Mouse (Mus musculus) thymus, adult 2 months (tissue): ENCODE results near the gene Mylip. TPM values are rescaled to one million over a fixed set of nuclear protein-coding genes. Genes with fewer than 3 reads are reported as not detected.

Experiments
- DNase-seq: peaks from one replicate; pipeline ENCODE4 v3.0.0; 2021
- H3K27ac ChIP-seq: fragments of 200-500 bp; 2 replicates; pipeline ENCODE4 v1.5.1; 2012; ENCODE audit warnings: low read length, control low read depth; ENCODE audit not compliant: control insufficient read depth, insufficient read depth
- H3K27me3 ChIP-seq: fragments of 200-500 bp; 2 replicates; pipeline ENCODE4 v1.6.1; 2012; ENCODE audit warnings: mild to moderate bottlenecking, low read length, moderate library complexity, mixed read lengths; ENCODE audit not compliant: control insufficient read depth, insufficient read depth
- H3K36me3 ChIP-seq: fragments of 200-500 bp; 2 replicates; pipeline ENCODE4 v1.6.1; 2012; ENCODE audit warnings: mild to moderate bottlenecking, low read length, moderate library complexity; ENCODE audit not compliant: control insufficient read depth, insufficient read depth
- H3K4me1 ChIP-seq: fragments of 200-500 bp; replicated peaks from 2 replicates; pipeline ENCODE4 v1.6.1; 2012; ENCODE audit warnings: low read length; ENCODE audit not compliant: control insufficient read depth, insufficient read depth
- H3K4me3 ChIP-seq: fragments of 200-500 bp; 2 replicates; pipeline ENCODE4 v1.5.1; 2012; ENCODE audit warnings: mild to moderate bottlenecking, low read length, control low read depth, moderate library complexity; ENCODE audit not compliant: control insufficient read depth, insufficient read depth
- CTCF ChIP-seq: fragments of 200-500 bp; IDR thresholded peaks from 2 replicates; pipeline ENCODE4 v1.5.1; 2012; ENCODE audit warnings: mild to moderate bottlenecking, control low read depth, low read length, moderate library complexity, borderline replicate concordance; ENCODE audit not compliant: control insufficient read depth, poor library complexity, insufficient read depth; ENCODE audit errors: extremely low read depth
- POLR2A ChIP-seq: fragments of 200-500 bp; IDR thresholded peaks from 2 replicates; pipeline ENCODE4 v1.6.1; 2012; ENCODE audit warnings: mild to moderate bottlenecking, low read length, control low read depth, moderate library complexity; ENCODE audit not compliant: control insufficient read depth, poor library complexity, insufficient read depth; ENCODE audit errors: extremely low read depth
- WGBS: fragments of 180-500 bp; shearing (Covaris S2); methylation state at CpG from one replicate; pipeline ENCODE4 v1.1.7; 2018; 5-methylcytosine and 5-hydroxymethylcytosine counted together
- polyA plus RNA-seq: library from polyadenylated mRNA; depleted of rRNA; stranded (reverse); fragments of >200 nt; gene quantifications from 2 replicates; pipeline ENCODE4 v1.2.3, GENCODE M21; 2012; rRNA removed

Gene Mylip
- polyA plus RNA-seq, 1 experiment = 54.0 TPM

- Histone ChIP-seq H3K4me3 (no peak overlapping the region), H3K27ac (no peak overlapping the region), H3K4me1 (peaks cover 9% of the 10 kb centered on the region), H3K27me3 (no peaks in the 10 kb centered on the region), H3K36me3 (no peaks in the 10 kb centered on the region)
- DNase-seq = no peak
- WGBS = 95% methylated on average over 3 of the region's 3 CpGs
- TF ChIP-seq CTCF (no peak), POLR2A (no peak)
These were observed 70.6 kb downstream of the Mylip start for GRCm38 (mm10) chr13:45460177-45460576.

GRCm38 (mm10) chr13:45461370-45461958, 71.9 kb downstream of the Mylip start:
- no peaks in the 10 kb centered on the region for H3K36me3 ChIP-seq
- H3K27me3 ChIP-seq = no peaks in the 10 kb centered on the region
- 98% methylated on average over 14 of the region's 14 CpGs for WGBS
- H3K4me3 ChIP-seq = no peak overlapping the region
- DNase-seq = no peak
- no peaks in the 10 kb centered on the region for H3K4me1 ChIP-seq
- H3K27ac ChIP-seq = no peak overlapping the region
- TF ChIP-seq CTCF (no peak), POLR2A (no peak)

Other genes starting within 250 kb of the Mylip start
- gene Gmpr, start 117.7 kb downstream of the Mylip start, polyA plus RNA-seq = 32.6 and 43.5 TPM in 2 replicates